In genomic region chrX:73717667-73718066, GRCm38 (mm10) we compare ENCODE assay signal across 8 mouse cellular contexts. TPM values are rescaled to one million over a fixed set of nuclear protein-coding genes. Genes with fewer than 3 reads are reported as not detected.
DNase-seq lines count a peak whose midpoint lies in the region; ATAC-seq lines count a peak whose summit lies in the region.

No protein-coding gene starts in this region.

- no peak overlapping the region for H3K9ac ChIP-seq in neural tube, embryonic 11.5 days (ENCODE audit: low read length)
- no peak overlapping the region for H3K9ac ChIP-seq in embryonic facial prominence, embryonic 12.5 days
- H3K9ac ChIP-seq in heart, embryonic 14.5 days (ENCODE audit: low read length): peak overlapping the region; percentile 79
- H3K9ac ChIP-seq in midbrain, embryonic 12.5 days (replicated peaks): no peak overlapping the region

- peak overlapping the region; percentile 69 for H3K4me2 ChIP-seq in neural tube, embryonic 11.5 days (ENCODE audit: low read depth)
- peak overlapping the region; percentile 59 for H3K4me2 ChIP-seq in embryonic facial prominence, embryonic 12.5 days (replicated peaks)
- H3K4me2 ChIP-seq in heart, embryonic 14.5 days (ENCODE audit: low read length): peak overlapping the region; percentile 74
- peak overlapping the region; percentile 66 for H3K4me2 ChIP-seq in midbrain, embryonic 12.5 days (replicated peaks)

- H3K27me3 ChIP-seq in neural tube, embryonic 11.5 days (ENCODE audit: control insufficient read depth, insufficient read depth, low read length): no peaks in the 10 kb centered on the region
- H3K27me3 ChIP-seq in embryonic facial prominence, embryonic 12.5 days: no peaks in the 10 kb centered on the region
- H3K27me3 ChIP-seq in heart, embryonic 14.5 days (ENCODE audit: control insufficient read depth, insufficient read depth, low read length): no peaks in the 10 kb centered on the region
- peaks cover 69% of the 10 kb centered on the region for H3K27me3 ChIP-seq in limb, embryonic 10.5 days (ENCODE audit: low read depth, poor library complexity, severe bottlenecking)
- H3K27me3 ChIP-seq in midbrain, embryonic 12.5 days: no peaks in the 10 kb centered on the region; the same call in 1 of the 2 replicates

- no peaks in the 10 kb centered on the region for H3K9me3 ChIP-seq in neural tube, embryonic 11.5 days (ENCODE audit: control insufficient read depth, low read length)
- H3K9me3 ChIP-seq in embryonic facial prominence, embryonic 12.5 days: no peaks in the 10 kb centered on the region
- no peaks in the 10 kb centered on the region for H3K9me3 ChIP-seq in heart, embryonic 14.5 days (ENCODE audit: control insufficient read depth, low read length)
- H3K9me3 ChIP-seq in limb, embryonic 10.5 days (replicated peaks): no peaks in the 10 kb centered on the region
- no peaks in the 10 kb centered on the region for H3K9me3 ChIP-seq in midbrain, embryonic 12.5 days

- H3K4me3 ChIP-seq in neural tube, embryonic 11.5 days (ENCODE audit: low read depth, low read length): no peak overlapping the region
- no peak overlapping the region for H3K4me3 ChIP-seq in embryonic facial prominence, embryonic 12.5 days
- peak overlapping the region in 1 of 2 experiments; percentile 54; a peak in 3 of 4 replicates for H3K4me3 ChIP-seq in heart, embryonic 14.5 days (ENCODE audit: control insufficient read depth in 1 of 2, insufficient read depth in 1 of 2, low read depth in 1 of 2, low read length in 2 of 2)
- peak overlapping the region; percentile 60 for H3K4me3 ChIP-seq in limb, embryonic 10.5 days
- peak overlapping the region; percentile 52 for H3K4me3 ChIP-seq in midbrain, embryonic 12.5 days

- H3K36me3 ChIP-seq in neural tube, embryonic 11.5 days (ENCODE audit: control insufficient read depth, insufficient read depth, low read length): no peaks in the 10 kb centered on the region
- no peaks in the 10 kb centered on the region for H3K36me3 ChIP-seq in embryonic facial prominence, embryonic 12.5 days
- peaks cover 8% of the 10 kb centered on the region; the same call in 1 of the 2 replicates for H3K36me3 ChIP-seq in heart, embryonic 14.5 days (ENCODE audit: control insufficient read depth, insufficient read depth, low read length)
- peaks cover 13% of the 10 kb centered on the region for H3K36me3 ChIP-seq in limb, embryonic 10.5 days
- H3K36me3 ChIP-seq in midbrain, embryonic 12.5 days: 0 out of 2 replicates have a peak, but pooled peaks cover 1% of the 10 kb centered on the region

- no peak overlapping the region for H3K27ac ChIP-seq in neural tube, embryonic 11.5 days (ENCODE audit: low read depth, low read length)
- H3K27ac ChIP-seq in embryonic facial prominence, embryonic 12.5 days: no peak overlapping the region
- H3K27ac ChIP-seq in heart, embryonic 14.5 days (replicated peaks in 1 of 2; ENCODE audit: control insufficient read depth in 1 of 2, insufficient read depth in 1 of 2, low read depth in 2 of 2, low read length in 2 of 2): 0 out of 4 replicates have a peak overlapping the region, but pooled peaks of 1 of the 2 experiments have one; percentile 11
- H3K27ac ChIP-seq in limb, embryonic 10.5 days: peak overlapping the region; percentile 86
- H3K27ac ChIP-seq in midbrain, embryonic 12.5 days (replicated peaks): no peak overlapping the region

- H3K4me1 ChIP-seq in neural tube, embryonic 11.5 days (ENCODE audit: control insufficient read depth, insufficient read depth, low read length): peaks cover 5% of the 10 kb centered on the region; the same call in 1 of the 2 replicates
- H3K4me1 ChIP-seq in embryonic facial prominence, embryonic 12.5 days: peaks cover 22% of the 10 kb centered on the region
- H3K4me1 ChIP-seq in heart, embryonic 14.5 days (ENCODE audit: control insufficient read depth in 2 of 2, insufficient read depth in 2 of 2, low read length in 2 of 2): peaks cover 19 to 29% of the 10 kb centered on the region in 2 experiments
- peaks cover 32% of the 10 kb centered on the region for H3K4me1 ChIP-seq in limb, embryonic 10.5 days
- peaks cover 26% of the 10 kb centered on the region for H3K4me1 ChIP-seq in midbrain, embryonic 12.5 days

- no peak for DNase-seq in neural tube, embryonic 11.5 days (ENCODE audit: low spot score)
- no peak for DNase-seq in neural tube, embryonic 10.5 days (ENCODE audit: extremely low spot score, low spot score)
- no peak for DNase-seq in limb, embryonic 10.5 days (ENCODE audit: low spot score)
- DNase-seq in thymus, adult 18-20 months: peak; percentile 17 to 34
- no peak for DNase-seq in retina, embryonic 14.5 days (ENCODE audit: low spot score)

- WGBS in neural tube, embryonic 11.5 days: 59% methylated on average over 11 of the region's 11 CpGs
- 71% methylated on average over 11 of the region's 11 CpGs for WGBS in embryonic facial prominence, embryonic 12.5 days
- 67% methylated on average over 11 of the region's 11 CpGs for WGBS in heart, embryonic 14.5 days
- 74% methylated on average over 11 of the region's 11 CpGs for WGBS in limb, embryonic 10.5 days
- 77% methylated on average over 11 of the region's 11 CpGs for WGBS in midbrain, embryonic 12.5 days

- ATAC-seq in neural tube, embryonic 11.5 days (ENCODE audit: insufficient read depth, low FRiP score, low TSS enrichment): no peak
- ATAC-seq in embryonic facial prominence, embryonic 12.5 days (ENCODE audit: insufficient number of reproducible peaks, insufficient read depth, low FRiP score, low TSS enrichment): no peak
- no peak for ATAC-seq in heart, embryonic 14.5 days (ENCODE audit: insufficient number of reproducible peaks, insufficient read depth, low FRiP score, low read depth)
- ATAC-seq in midbrain, embryonic 12.5 days (ENCODE audit: low FRiP score, low read depth): no peak

RNA-seq across cellular contexts. Expression of gene Abcd1, which starts 1.3 kb away (rescaled TPM):
- polyA plus RNA-seq in neural tube, embryonic 11.5 days (2014; fragmentation: Nextera tagmentation; extraction: Ambion mirVana): 8.6 and 9.4 TPM in 2 replicates
- polyA plus RNA-seq in embryonic facial prominence, embryonic 12.5 days (2016; fragmentation: Nextera tagmentation; extraction: Ambion mirVana): 14.9 and 15.1 TPM in 2 replicates
- polyA plus RNA-seq in heart, embryonic 14.5 days (2014; fragmentation: Nextera tagmentation; extraction: Ambion mirVana): 10.9 and 12.2 TPM in 2 replicates
- 9.2 and 12.7 TPM in 2 replicates for polyA plus RNA-seq in limb, embryonic 10.5 days (2016; fragmentation: Nextera tagmentation; extraction: Ambion mirVana)
- polyA plus RNA-seq in midbrain, embryonic 12.5 days (2016; fragmentation: Nextera tagmentation; extraction: Ambion mirVana): 10.2 and 13.7 TPM in 2 replicates

RNA-seq across cellular contexts. Expression of gene Bcap31, which starts 1.7 kb away (rescaled TPM):
- polyA plus RNA-seq in neural tube, embryonic 11.5 days (2014; fragmentation: Nextera tagmentation; extraction: Ambion mirVana): 140 and 141 TPM in 2 replicates
- polyA plus RNA-seq in embryonic facial prominence, embryonic 12.5 days (2016; fragmentation: Nextera tagmentation; extraction: Ambion mirVana): 164 and 171 TPM in 2 replicates
- 164 and 174 TPM in 2 replicates for polyA plus RNA-seq in heart, embryonic 14.5 days (2014; fragmentation: Nextera tagmentation; extraction: Ambion mirVana)
- polyA plus RNA-seq in limb, embryonic 10.5 days (2016; fragmentation: Nextera tagmentation; extraction: Ambion mirVana): 159 and 174 TPM in 2 replicates
- polyA plus RNA-seq in midbrain, embryonic 12.5 days (2016; fragmentation: Nextera tagmentation; extraction: Ambion mirVana): 117 and 119 TPM in 2 replicates

RNA-seq across cellular contexts. Expression of gene Plxnb3, which starts 39.2 kb away (rescaled TPM):
- 0.09 TPM in 1 of 2 replicates, not detected in the other for polyA plus RNA-seq in neural tube, embryonic 11.5 days (2014; fragmentation: Nextera tagmentation; extraction: Ambion mirVana)
- polyA plus RNA-seq in embryonic facial prominence, embryonic 12.5 days (2016; fragmentation: Nextera tagmentation; extraction: Ambion mirVana): 0.24 and 0.29 TPM in 2 replicates
- polyA plus RNA-seq in heart, embryonic 14.5 days (2014; fragmentation: Nextera tagmentation; extraction: Ambion mirVana): 0.31 and 0.69 TPM in 2 replicates
- polyA plus RNA-seq in limb, embryonic 10.5 days (2016; fragmentation: Nextera tagmentation; extraction: Ambion mirVana): 0.04 TPM in 1 of 2 replicates, not detected in the other
- 0.11 and 0.16 TPM in 2 replicates for polyA plus RNA-seq in midbrain, embryonic 12.5 days (2016; fragmentation: Nextera tagmentation; extraction: Ambion mirVana)

RNA-seq across cellular contexts. Expression of gene Slc6a8, which starts 44.7 kb away (rescaled TPM):
- 6.8 and 6.9 TPM in 2 replicates for polyA plus RNA-seq in neural tube, embryonic 11.5 days (2014; fragmentation: Nextera tagmentation; extraction: Ambion mirVana)
- polyA plus RNA-seq in embryonic facial prominence, embryonic 12.5 days (2016; fragmentation: Nextera tagmentation; extraction: Ambion mirVana): 8.3 and 9.0 TPM in 2 replicates
- polyA plus RNA-seq in heart, embryonic 14.5 days (2014; fragmentation: Nextera tagmentation; extraction: Ambion mirVana): 11.8 and 11.9 TPM in 2 replicates
- polyA plus RNA-seq in limb, embryonic 10.5 days (2016; fragmentation: Nextera tagmentation; extraction: Ambion mirVana): 4.4 and 6.1 TPM in 2 replicates
- 7.3 and 7.7 TPM in 2 replicates for polyA plus RNA-seq in midbrain, embryonic 12.5 days (2016; fragmentation: Nextera tagmentation; extraction: Ambion mirVana)

RNA-seq across cellular contexts. Expression of gene Srpk3, which starts 56.5 kb away (rescaled TPM):
- 6.2 and 7.2 TPM in 2 replicates for polyA plus RNA-seq in neural tube, embryonic 11.5 days (2014; fragmentation: Nextera tagmentation; extraction: Ambion mirVana)
- 5.6 and 9.6 TPM in 2 replicates for polyA plus RNA-seq in embryonic facial prominence, embryonic 12.5 days (2016; fragmentation: Nextera tagmentation; extraction: Ambion mirVana)
- 76.5 and 79.5 TPM in 2 replicates for polyA plus RNA-seq in heart, embryonic 14.5 days (2014; fragmentation: Nextera tagmentation; extraction: Ambion mirVana)
- polyA plus RNA-seq in limb, embryonic 10.5 days (2016; fragmentation: Nextera tagmentation; extraction: Ambion mirVana): 1.1 and 1.6 TPM in 2 replicates
- 1.1 and 1.4 TPM in 2 replicates for polyA plus RNA-seq in midbrain, embryonic 12.5 days (2016; fragmentation: Nextera tagmentation; extraction: Ambion mirVana)

Comparison
In these comparisons a context has a peak if more than half of its experiments do, and no peak if none do; other contexts are left out.
1. DNase-seq: peak in thymus, adult 18-20 months (2 of 2); none in neural tube, embryonic 11.5 days (single experiment), neural tube, embryonic 10.5 days (single experiment), limb, embryonic 10.5 days (single experiment) and retina, embryonic 14.5 days (single experiment).
2. H3K4me3 ChIP-seq: peak in limb, embryonic 10.5 days (single experiment) and midbrain, embryonic 12.5 days (single experiment); none in neural tube, embryonic 11.5 days (single experiment) and embryonic facial prominence, embryonic 12.5 days (single experiment).
3. Peak in every context shown above with its lines, with median percentiles within 50 percentile points of each other: H3K4me2 ChIP-seq.